Mouse (Mus musculus): Measurements from ENCODE around the gene Dlx5. TPM values are rescaled to one million over a fixed set of nuclear protein-coding genes. Genes with fewer than 3 reads are reported as not detected.
A peak's percentile ranks its signal among the peaks of the same experiment; 100 is the strongest.

Dlx5 gene
- polyA plus RNA-seq, 1 experiment from 2014 or later, result 54.9 TPM

- H3K4me2 ChIP-seq, result peak overlapping the region; percentile 78
- 0 out of 2 replicates have a peak, but pooled peaks cover 3% of the 10 kb centered on the region for H3K36me3 ChIP-seq
- ATAC-seq (ENCODE audit: insufficient number of reproducible peaks, insufficient read depth, low FRiP score, low TSS enrichment, low read depth), result no peak
- peaks cover 99% of the 10 kb centered on the region for H3K27me3 ChIP-seq
- H3K27ac ChIP-seq, result peak overlapping the region; percentile 85
- 12% methylated on average over 9 of the region's 9 CpGs for WGBS
- 0 out of 2 replicates have a peak overlapping the region, but pooled peaks have one; percentile 55 for H3K9ac ChIP-seq
- H3K9me3 ChIP-seq, result no peaks in the 10 kb centered on the region
- H3K4me3 ChIP-seq, result 0 out of 2 replicates have a peak overlapping the region, but pooled peaks have one; percentile 12
- H3K4me1 ChIP-seq, result peaks cover 52% of the 10 kb centered on the region
These were observed 6.2 kb downstream of the Dlx5 start for GRCm38 (mm10) chr6:6875676-6876075.

GRCm38 (mm10) chr6:6875136-6875535 lies 6.7 kb downstream of the Dlx5 start:
- peaks cover 49% of the 10 kb centered on the region for H3K4me1 ChIP-seq
- H3K4me3 ChIP-seq, result peak overlapping the region; percentile 27
- H3K9ac ChIP-seq, result peak overlapping the region; percentile 62; the same call in 1 of the 2 replicates
- peaks cover 100% of the 10 kb centered on the region for H3K27me3 ChIP-seq
- ATAC-seq (ENCODE audit: insufficient number of reproducible peaks, insufficient read depth, low FRiP score, low TSS enrichment, low read depth), result no peak
- H3K9me3 ChIP-seq, result no peaks in the 10 kb centered on the region
- 5% methylated on average over 11 of the region's 11 CpGs for WGBS
- H3K4me2 ChIP-seq, result peak overlapping the region; percentile 78
- H3K36me3 ChIP-seq, result 0 out of 2 replicates have a peak, but pooled peaks cover 3% of the 10 kb centered on the region
- peak overlapping the region; percentile 85 for H3K27ac ChIP-seq

- H3K27me3 ChIP-seq, result peaks cover 100% of the 10 kb centered on the region
- H3K27ac ChIP-seq, result peak overlapping the region; percentile 85
- peak overlapping the region; percentile 27 for H3K4me3 ChIP-seq
- peak; percentile 38 for ATAC-seq (ENCODE audit: insufficient number of reproducible peaks, insufficient read depth, low FRiP score, low TSS enrichment, low read depth)
- WGBS, result 2% methylated on average over 24 of the region's 25 CpGs
- peak overlapping the region; percentile 62 for H3K9ac ChIP-seq
- peak overlapping the region; percentile 78 for H3K4me2 ChIP-seq
- H3K36me3 ChIP-seq, result 0 out of 2 replicates have a peak, but pooled peaks cover 3% of the 10 kb centered on the region
- peaks cover 40% of the 10 kb centered on the region for H3K4me1 ChIP-seq
- H3K9me3 ChIP-seq, result no peaks in the 10 kb centered on the region
These were observed 7.7 kb downstream of the Dlx5 start for GRCm38 (mm10) chr6:6874073-6874771.

GRCm38 (mm10) chr6:6873476-6874072 lies 8.3 kb downstream of the Dlx5 start:
- WGBS, result 3% methylated on average over 19 of the region's 19 CpGs

GRCm38 (mm10) chr6:6872873-6873272 lies 9.0 kb downstream of the Dlx5 start:
- no peak overlapping the region for H3K4me2 ChIP-seq
- H3K27ac ChIP-seq, result no peak overlapping the region
- WGBS, result 7% methylated on average over 5 of the region's 5 CpGs
- H3K36me3 ChIP-seq, result 0 out of 2 replicates have a peak, but pooled peaks cover under 1% of the 10 kb centered on the region
- H3K9me3 ChIP-seq, result no peaks in the 10 kb centered on the region
- H3K4me3 ChIP-seq, result no peak overlapping the region
- H3K9ac ChIP-seq, result no peak overlapping the region
- no peak for ATAC-seq (ENCODE audit: insufficient number of reproducible peaks, insufficient read depth, low FRiP score, low TSS enrichment, low read depth)
- H3K27me3 ChIP-seq, result peaks cover 99% of the 10 kb centered on the region
- peaks cover 28% of the 10 kb centered on the region for H3K4me1 ChIP-seq

More at GRCm38 (mm10) chr6:6873476-6874072, 8.3 kb downstream of the Dlx5 start:
- peaks cover 35% of the 10 kb centered on the region for H3K4me1 ChIP-seq
- peaks cover 100% of the 10 kb centered on the region for H3K27me3 ChIP-seq
- no peaks in the 10 kb centered on the region for H3K9me3 ChIP-seq
- H3K36me3 ChIP-seq, result 0 out of 2 replicates have a peak, but pooled peaks cover 3% of the 10 kb centered on the region
- H3K4me3 ChIP-seq, result peak overlapping the region; percentile 27
- H3K9ac ChIP-seq, result no peak overlapping the region
- ATAC-seq (ENCODE audit: insufficient number of reproducible peaks, insufficient read depth, low FRiP score, low TSS enrichment, low read depth), result no peak
- H3K27ac ChIP-seq, result peak overlapping the region; percentile 85; the same call in 1 of the 2 replicates
- H3K4me2 ChIP-seq, result peak overlapping the region; percentile 78

GRCm38 (mm10) chr6:6871692-6872091 lies 10.2 kb downstream of the Dlx5 start:
- peaks cover 28% of the 10 kb centered on the region for H3K4me1 ChIP-seq
- no peak overlapping the region for H3K27ac ChIP-seq
- H3K4me3 ChIP-seq, result no peak overlapping the region
- 5% methylated on average over 5 of the region's 5 CpGs for WGBS
- peaks cover 96% of the 10 kb centered on the region for H3K27me3 ChIP-seq
- H3K9ac ChIP-seq, result no peak overlapping the region
- H3K9me3 ChIP-seq, result no peaks in the 10 kb centered on the region
- no peaks in the 10 kb centered on the region for H3K36me3 ChIP-seq
- H3K4me2 ChIP-seq, result no peak overlapping the region
- no peak for ATAC-seq (ENCODE audit: insufficient number of reproducible peaks, insufficient read depth, low FRiP score, low TSS enrichment, low read depth)

- no peak overlapping the region for H3K27ac ChIP-seq
- H3K4me1 ChIP-seq, result peaks cover 27% of the 10 kb centered on the region
- H3K9me3 ChIP-seq, result no peaks in the 10 kb centered on the region
- peaks cover 96% of the 10 kb centered on the region for H3K27me3 ChIP-seq
- H3K9ac ChIP-seq, result no peak overlapping the region
- H3K4me3 ChIP-seq, result no peak overlapping the region
- no peak overlapping the region for H3K4me2 ChIP-seq
- H3K36me3 ChIP-seq, result no peaks in the 10 kb centered on the region
- WGBS, result 7% methylated on average over 7 of the region's 7 CpGs
- ATAC-seq (ENCODE audit: insufficient number of reproducible peaks, insufficient read depth, low FRiP score, low TSS enrichment, low read depth), result no peak
These were observed 10.9 kb downstream of the Dlx5 start for GRCm38 (mm10) chr6:6870876-6871420.

- Histone ChIP-seq H3K9me3 (no peaks in the 10 kb centered on the region), H3K36me3 (no peaks in the 10 kb centered on the region), H3K4me2 (no peak overlapping the region), H3K4me3 (no peak overlapping the region), H3K4me1 (peaks cover 19% of the 10 kb centered on the region), H3K9ac (no peak overlapping the region), H3K27ac (no peak overlapping the region), H3K27me3 (peaks cover 96% of the 10 kb centered on the region)
- WGBS, result 5% methylated on average over 11 of the region's 11 CpGs
- ATAC-seq (ENCODE audit: insufficient number of reproducible peaks, insufficient read depth, low FRiP score, low TSS enrichment, low read depth), result no peak
These were observed 11.7 kb downstream of the Dlx5 start for GRCm38 (mm10) chr6:6869961-6870800.

GRCm38 (mm10) chr6:6869041-6869685 lies 12.7 kb downstream of the Dlx5 start:
- WGBS, result 24% methylated on average over 13 of the region's 13 CpGs
- no peak for ATAC-seq (ENCODE audit: insufficient number of reproducible peaks, insufficient read depth, low FRiP score, low TSS enrichment, low read depth)
- Histone ChIP-seq H3K9ac (no peak overlapping the region), H3K9me3 (no peaks in the 10 kb centered on the region), H3K4me3 (no peak overlapping the region), H3K4me1 (peaks cover 15% of the 10 kb centered on the region), H3K27me3 (peaks cover 96% of the 10 kb centered on the region), H3K36me3 (no peaks in the 10 kb centered on the region), H3K27ac (peak overlapping the region; percentile 44; the same call in 1 of the 2 replicates), H3K4me2 (0 out of 2 replicates have a peak overlapping the region, but pooled peaks have one; percentile 16)

- Histone ChIP-seq H3K27me3 (peaks cover 96% of the 10 kb centered on the region), H3K36me3 (no peaks in the 10 kb centered on the region), H3K27ac (no peak overlapping the region), H3K4me2 (peak overlapping the region; percentile 28), H3K4me3 (peak overlapping the region; percentile 18; the same call in 1 of the 2 replicates), H3K9me3 (no peaks in the 10 kb centered on the region), H3K9ac (no peak overlapping the region), H3K4me1 (peaks cover 26% of the 10 kb centered on the region)
- no peak for ATAC-seq (ENCODE audit: insufficient number of reproducible peaks, insufficient read depth, low FRiP score, low TSS enrichment, low read depth)
- 21% methylated on average over 9 of the region's 9 CpGs for WGBS
These were observed 14.9 kb downstream of the Dlx5 start for GRCm38 (mm10) chr6:6867031-6867430.
